Mouse (Mus musculus) left cerebral cortex, adult 6 months (tissue): Measurements from ENCODE around the gene Gm21800. TPM values are rescaled to one million over a fixed set of nuclear protein-coding genes. Genes with fewer than 3 reads are reported as not detected.

Experiments used
- long read RNA-seq, 2 experiments: library from polyadenylated mRNA; unstranded; transcript quantifications; one replicate each; pipeline ENCODE4 v2.0.0; 2019 to 2020
- polyA plus RNA-seq: library from polyadenylated mRNA; unstranded; fragments of <200 nt; fragmentation: Nextera tagmentation; gene quantifications from 2 replicates; pipeline ENCODE4 v1.2.3, GENCODE M21; 2021

Gm21800 gene
- not detected in 2 replicates for polyA plus RNA-seq
- long read RNA-seq, experiment 1 = 0 reads
- long read RNA-seq, experiment 2 = 0 reads

DNA sequence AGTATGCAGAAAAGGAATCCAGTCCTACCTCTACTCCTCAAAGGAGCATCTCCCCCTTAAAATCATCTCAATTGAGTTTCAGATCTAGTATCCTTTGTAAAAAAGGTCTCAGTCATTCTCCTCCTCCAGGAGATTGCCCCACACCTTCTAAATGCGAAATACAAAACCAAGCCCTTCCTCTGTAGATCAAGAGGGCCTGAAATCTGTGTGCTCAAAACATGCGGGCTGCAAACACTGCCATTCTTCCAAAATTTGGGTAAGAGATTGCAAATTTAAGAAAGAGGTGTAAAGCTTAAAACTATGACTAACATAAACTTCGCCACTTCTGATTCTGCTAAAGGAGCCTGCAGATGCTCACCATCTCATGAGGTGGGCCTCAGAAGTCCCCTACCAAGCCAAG is at the start of gene Gm21800:
TSS of gene Gm21800 (plus strand) at position 301 of the 400 bp plus-strand sequence.

